25 mouse cellular contexts compared by ENCODE assay signal in genomic region chr2:180556470-180556869, GRCm38 (mm10). TPM values are rescaled to one million over a fixed set of nuclear protein-coding genes. Genes with fewer than 3 reads are reported as not detected.
"Had no signal": no experiment of that assay in that cellular context is flagged by ENCODE, and none has a peak within 500 bp of the region (broad histone marks: within the 10 kb centered on the region; RNA-seq: fewer than 3 reads in every experiment).

No protein-coding gene starts in this region.

- H3K27ac ChIP-seq: liver, embryonic 15.5 days; lung, embryonic 15.5 days; macrophage; neural tube, embryonic 13.5 days; neural tube, embryonic 15.5 days; stomach, embryonic 15.5 days; stomach, postnatal 0 days had no signal

- H3K27me3 ChIP-seq: liver, embryonic 15.5 days; lung, embryonic 15.5 days; neural tube, embryonic 13.5 days; neural tube, embryonic 15.5 days; stomach, embryonic 15.5 days had no signal

- H3K4me1 ChIP-seq: liver, embryonic 15.5 days; lung, embryonic 15.5 days; neural tube, embryonic 13.5 days; neural tube, embryonic 15.5 days; stomach, embryonic 15.5 days had no signal

- H3K36me3 ChIP-seq: liver, embryonic 15.5 days; lung, embryonic 15.5 days; neural tube, embryonic 13.5 days; neural tube, embryonic 15.5 days; stomach, embryonic 15.5 days had no signal

- H3K4me2 ChIP-seq: liver, embryonic 15.5 days; lung, embryonic 15.5 days; midbrain, embryonic 11.5 days; neural tube, embryonic 13.5 days; neural tube, embryonic 15.5 days; stomach, embryonic 15.5 days had no signal

- H3K9me3 ChIP-seq: liver, embryonic 15.5 days; lung, embryonic 15.5 days; megakaryocyte, embryonic 14.5 days; neural tube, embryonic 13.5 days; neural tube, embryonic 15.5 days; stomach, embryonic 15.5 days had no signal

- H3K4me3 ChIP-seq: liver, embryonic 15.5 days; lung, embryonic 15.5 days; megakaryocyte, embryonic 14.5 days; myocyte; neural tube, embryonic 13.5 days; neural tube, embryonic 15.5 days; stomach, embryonic 15.5 days had no signal

- H3K9ac ChIP-seq: liver, embryonic 15.5 days; liver, postnatal 0 days; lung, embryonic 15.5 days; neural tube, embryonic 13.5 days; neural tube, embryonic 15.5 days; stomach, embryonic 15.5 days had no signal

- DNase-seq: liver, postnatal 0 days; lung, adult 2 months; lung, postnatal 14 days; lung, postnatal 36 days; midbrain, embryonic 14.5 days; retina, postnatal 1 day; right cerebral cortex, adult 18-20 months; right cerebral cortex, postnatal 25 days; right cerebral cortex, postnatal 4 days; spleen, adult 18-20 months; thymus, adult 18-20 months; thymus, postnatal 14 days; thymus, postnatal 36 days had no signal

- ATAC-seq: liver, postnatal 0 days; lung, postnatal 0 days; midbrain, embryonic 16.5 days had no signal

RNA-seq across cellular contexts. Expression of gene Ntsr1, which starts 56.7 kb away (rescaled TPM):
- polyA plus RNA-seq: liver, postnatal 0 days; lung, adult 2 months; macrophage; myocyte had no signal
